Mouse (Mus musculus): ENCODE results near the gene Lama1.
"Not testable (repeated sequence)": the region's sequence is repeated elsewhere in the genome, so short reads cannot be mapped to it uniquely, and the experiment has no call there.

The Lama1 gene

DNA sequence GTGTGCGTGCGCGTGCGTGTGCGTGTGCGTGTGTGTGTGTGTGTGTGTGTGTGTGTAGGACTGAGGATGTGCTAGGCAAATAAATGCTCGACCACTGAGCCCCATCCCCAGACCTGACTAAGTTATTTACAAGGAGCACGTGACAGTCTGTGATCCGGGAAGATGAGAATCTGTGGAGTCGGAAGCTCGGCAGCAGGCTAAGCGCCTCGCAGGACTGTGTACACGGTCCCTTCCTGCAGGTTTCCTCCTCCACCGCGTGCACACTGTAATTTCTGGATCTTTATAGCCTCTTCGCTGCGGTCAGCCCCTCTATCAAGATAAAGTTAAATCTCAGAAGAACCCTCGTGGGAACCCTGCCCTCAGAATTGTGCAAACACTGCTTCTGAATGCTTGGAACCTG is 18.4 kb downstream of the Lama1 start:
- no peak for DNase-seq (ENCODE audit: extremely low spot score, low spot score)

DNA sequence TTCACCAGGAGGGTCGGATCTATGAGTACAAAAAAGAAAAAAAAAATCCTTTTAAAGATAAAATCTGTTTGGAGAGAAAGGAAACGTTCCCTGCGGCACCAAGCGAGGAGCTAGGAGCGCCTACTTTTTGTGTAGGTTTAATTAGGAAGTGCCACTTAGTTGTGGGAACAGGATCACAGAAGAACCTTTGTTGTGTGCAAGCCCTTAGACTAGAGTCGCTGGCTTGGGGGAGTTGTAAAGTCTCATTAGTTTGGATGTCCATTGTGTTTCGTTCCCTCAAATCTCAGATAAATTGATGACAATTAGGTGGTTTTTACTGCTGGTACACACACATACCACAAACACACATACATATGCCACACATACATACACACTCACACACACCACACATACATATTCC is 25.0 kb downstream of the Lama1 start:
- no peak for DNase-seq (ENCODE audit: extremely low spot score, low spot score)

DNA sequence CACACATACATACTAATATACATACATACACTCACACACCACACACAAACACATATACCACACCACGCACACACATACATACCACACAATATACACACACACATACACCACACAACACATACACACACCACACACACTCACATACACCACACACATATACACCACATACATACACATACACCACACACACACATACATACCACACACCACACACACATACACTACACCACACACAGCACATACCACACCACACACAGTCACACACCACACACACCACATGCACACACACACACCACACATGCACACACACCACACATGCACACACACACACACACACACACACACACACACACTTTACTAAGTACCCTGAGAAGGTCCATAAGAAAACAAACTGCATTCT is 25.5 kb downstream of the Lama1 start:
- DNase-seq (ENCODE audit: extremely low spot score, low spot score) = no peak

DNA sequence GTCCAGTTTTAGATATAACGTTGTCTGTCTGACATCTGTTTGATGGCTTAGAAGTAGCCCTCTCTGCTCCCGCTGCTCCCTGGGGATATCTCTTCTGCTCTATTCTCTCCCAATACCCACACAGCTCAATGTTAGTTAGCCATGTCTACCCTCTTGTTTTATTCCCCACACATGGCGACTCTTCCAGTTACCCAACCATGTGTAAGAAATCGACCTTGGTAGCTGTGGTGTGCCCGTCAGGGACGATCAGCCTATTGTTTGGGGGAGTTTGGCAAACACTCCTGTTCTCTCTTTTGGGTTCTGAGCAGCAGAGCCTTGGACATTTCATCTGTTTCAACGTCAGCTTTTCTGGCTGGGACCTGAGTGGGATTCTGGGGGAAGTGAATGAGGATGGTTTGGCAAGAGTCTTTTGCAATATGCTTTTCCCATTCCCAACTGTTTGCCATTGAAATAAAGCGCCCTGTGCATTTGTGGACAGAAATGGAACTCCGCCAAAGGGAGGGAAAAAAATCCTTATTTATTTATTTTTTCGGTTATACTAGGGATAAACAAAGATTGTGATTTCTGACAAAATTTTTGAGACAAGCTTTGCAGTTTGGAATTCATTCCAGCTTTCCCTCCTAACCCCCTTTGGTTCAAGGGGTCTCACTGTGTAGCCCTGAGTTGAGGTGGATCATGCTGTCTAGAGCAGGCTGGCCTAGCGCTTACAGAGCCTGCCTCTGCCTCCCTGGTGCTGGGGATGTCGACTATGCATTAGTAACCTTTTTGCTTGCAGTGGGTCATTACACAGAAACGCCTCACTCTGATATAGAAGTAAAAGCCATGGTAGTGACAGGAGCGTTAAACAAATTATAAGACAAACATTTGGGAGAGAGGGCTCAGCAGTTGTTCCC is 26.4 kb downstream of the Lama1 start:
- DNase-seq (ENCODE audit: extremely low spot score, low spot score) = no peak

- DNase-seq (ENCODE audit: extremely low spot score, low spot score) = no peak
Measured at GRCm38 (mm10) chr17:67726601-67727000, 29.5 kb downstream of the Lama1 start.

GRCm38 (mm10) chr17:67728751-67729150 is 31.7 kb downstream of the Lama1 start:
- DNase-seq (ENCODE audit: extremely low spot score, low spot score) = no peak

DNA sequence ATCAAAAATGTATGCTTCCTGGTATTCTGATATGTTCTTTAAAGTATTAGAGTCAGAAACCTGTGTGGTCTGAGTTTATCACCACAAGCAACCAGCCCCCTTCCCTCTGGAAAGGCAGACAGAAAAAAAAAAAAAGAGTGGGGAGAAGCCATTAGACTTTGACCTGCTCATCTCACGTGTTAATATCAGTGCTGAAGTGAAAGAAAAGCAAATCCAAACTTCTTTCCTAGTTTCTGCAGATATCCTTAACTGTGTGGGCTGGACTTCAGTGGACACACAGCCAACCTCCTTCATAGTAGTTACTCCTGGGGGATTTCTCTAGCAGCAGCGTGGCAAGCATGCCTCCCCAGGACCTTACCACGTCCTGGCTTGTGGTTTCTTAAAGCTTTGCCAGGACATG is 34.0 kb downstream of the Lama1 start:
- DNase-seq (ENCODE audit: extremely low spot score, low spot score) = no peak

DNA sequence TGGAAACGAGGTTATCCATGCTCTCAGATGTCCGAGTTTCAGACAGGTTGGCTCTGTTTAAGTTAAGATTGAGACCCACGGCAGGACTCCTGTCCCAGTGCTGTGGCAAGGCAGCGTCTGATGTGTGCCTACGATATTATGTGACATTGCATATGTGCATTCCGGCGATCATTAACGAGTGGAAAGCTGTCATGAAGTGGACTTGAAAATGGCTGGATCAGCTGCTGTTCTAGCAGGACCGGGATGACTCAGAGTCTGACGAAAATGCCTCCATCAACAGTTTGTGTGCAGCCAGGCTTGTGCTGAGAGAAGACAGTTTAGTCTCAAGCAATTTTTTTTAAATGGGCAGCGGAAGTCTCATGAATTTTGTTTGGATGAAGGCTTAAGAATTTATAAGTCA is 34.9 kb downstream of the Lama1 start:
- no peak for DNase-seq (ENCODE audit: extremely low spot score, low spot score)

DNA sequence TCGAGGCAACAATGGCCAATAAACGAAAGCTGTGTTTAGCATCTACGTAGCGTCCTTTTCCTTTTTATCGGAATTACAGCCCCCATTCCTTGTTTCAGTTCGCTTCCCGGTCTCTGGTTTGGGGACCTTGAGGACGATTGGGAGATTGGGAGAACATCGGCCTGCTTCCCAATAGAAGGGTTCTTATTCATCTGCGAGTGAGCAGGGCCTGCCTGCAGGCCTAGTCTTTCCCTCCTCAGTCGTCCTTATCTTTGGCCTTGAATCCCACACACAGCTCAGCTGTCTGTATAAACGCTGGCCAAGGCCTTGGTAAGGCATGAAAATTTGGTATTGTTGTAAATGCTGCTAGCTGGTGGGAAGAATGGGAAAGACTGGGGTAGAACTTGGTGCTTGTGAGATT is 36.5 kb downstream of the Lama1 start:
- DNase-seq (ENCODE audit: extremely low spot score, low spot score) = no peak

- no peak for DNase-seq (ENCODE audit: extremely low spot score, low spot score)
Measured at GRCm38 (mm10) chr17:67735722-67736121, 38.7 kb downstream of the Lama1 start.

DNA sequence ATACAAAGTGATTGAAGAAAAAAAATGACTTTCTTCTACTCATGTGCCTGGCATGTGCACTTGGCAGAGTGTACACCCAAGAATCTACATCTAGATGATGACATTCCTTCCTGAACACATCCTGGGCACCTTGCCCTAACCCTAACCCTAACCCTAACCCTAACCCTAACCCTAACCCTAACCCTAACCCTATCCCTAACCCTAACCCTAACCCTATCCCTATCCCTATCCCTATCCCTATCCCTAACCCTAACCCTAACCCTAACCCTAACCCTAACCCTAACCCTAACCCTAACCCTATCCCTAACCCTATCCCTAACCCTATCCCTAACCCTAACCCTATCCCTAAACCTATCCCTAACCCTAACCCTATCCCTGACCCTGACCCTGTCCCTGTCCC is 44.2 kb downstream of the Lama1 start:
- DNase-seq (ENCODE audit: extremely low spot score, low spot score) = not testable (repeated sequence)

DNA sequence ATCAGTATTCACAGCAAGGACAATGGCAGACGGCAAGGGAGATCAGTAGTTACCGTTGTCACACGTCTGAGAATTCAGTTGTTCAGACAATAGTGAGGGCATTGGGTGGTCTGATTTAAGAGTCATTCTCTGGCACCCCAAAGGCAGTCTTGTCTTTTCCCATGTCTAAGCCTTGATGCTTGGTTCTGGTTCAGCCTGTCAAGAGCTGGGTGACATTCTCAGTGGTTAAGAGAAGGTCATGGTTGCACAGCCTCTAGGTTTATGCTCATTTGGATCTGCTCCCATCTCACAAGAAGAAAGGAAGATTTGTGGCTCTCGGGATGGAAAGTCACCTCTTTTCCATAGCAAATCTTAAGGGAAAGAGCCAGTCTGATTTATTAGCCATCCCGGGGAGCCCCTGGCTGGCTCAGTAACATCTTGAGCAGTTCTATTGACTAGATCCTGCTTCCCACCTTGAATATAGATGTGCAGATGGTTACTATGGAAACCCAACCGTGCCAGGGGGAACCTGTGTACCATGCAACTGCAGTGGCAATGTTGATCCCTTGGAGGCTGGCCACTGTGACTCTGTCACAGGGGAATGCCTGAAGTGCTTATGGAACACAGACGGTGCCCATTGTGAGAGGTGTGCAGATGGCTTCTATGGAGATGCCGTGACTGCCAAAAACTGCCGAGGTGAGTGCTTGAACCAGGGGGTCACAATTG is 67.3 kb downstream of the Lama1 start:
- no peak for DNase-seq (ENCODE audit: extremely low spot score, low spot score)

DNA sequence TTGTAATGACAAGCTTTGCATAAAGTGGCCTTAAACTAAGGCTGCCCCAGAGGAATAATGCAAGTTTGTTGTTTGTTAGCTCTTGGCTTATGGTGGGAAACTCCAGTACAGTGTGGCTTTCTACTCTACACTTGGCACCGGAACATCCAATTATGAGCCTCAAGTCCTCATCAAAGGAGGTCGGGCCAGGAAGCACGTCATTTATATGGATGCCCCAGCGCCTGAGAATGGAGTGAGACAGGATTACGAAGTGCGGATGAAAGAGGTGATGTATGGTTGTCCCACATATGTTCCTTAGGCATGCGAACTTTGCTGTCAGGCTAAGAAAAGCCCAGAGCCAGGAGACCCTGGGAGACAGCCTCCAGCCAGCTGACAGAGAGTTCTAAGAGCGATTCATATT is 76.5 kb downstream of the Lama1 start:
- no peak for DNase-seq (ENCODE audit: extremely low spot score, low spot score)

- DNase-seq (ENCODE audit: extremely low spot score, low spot score) = no peak
Measured at GRCm38 (mm10) chr17:67776764-67777163, 79.7 kb downstream of the Lama1 start.

GRCm38 (mm10) chr17:67779812-67780211 is 82.8 kb downstream of the Lama1 start:
- peak; percentile 39 for DNase-seq (ENCODE audit: extremely low spot score, low spot score)

DNA sequence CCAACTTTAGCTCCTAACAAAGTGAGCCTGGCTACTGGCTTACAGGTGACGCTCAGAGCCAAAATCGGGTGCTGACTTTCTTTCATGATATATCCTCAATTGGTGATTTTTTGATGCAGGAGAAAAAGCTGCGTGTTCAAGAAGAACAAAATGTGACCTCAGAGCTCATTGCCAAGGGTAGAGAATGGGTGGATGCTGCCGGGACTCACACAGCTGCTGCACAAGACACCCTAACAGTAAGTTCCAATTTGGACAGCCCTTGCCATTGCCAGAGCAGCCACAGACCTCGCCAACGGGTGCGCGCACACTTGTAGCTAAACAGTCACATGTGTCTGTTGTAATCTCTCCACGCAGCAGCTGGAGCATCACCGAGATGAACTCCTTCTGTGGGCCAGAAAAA is 94.0 kb downstream of the Lama1 start:
- DNase-seq (ENCODE audit: extremely low spot score, low spot score) = no peak

- no peak for DNase-seq (ENCODE audit: extremely low spot score, low spot score)
Measured at GRCm38 (mm10) chr17:67809171-67809570, 112.1 kb downstream of the Lama1 start.

DNA sequence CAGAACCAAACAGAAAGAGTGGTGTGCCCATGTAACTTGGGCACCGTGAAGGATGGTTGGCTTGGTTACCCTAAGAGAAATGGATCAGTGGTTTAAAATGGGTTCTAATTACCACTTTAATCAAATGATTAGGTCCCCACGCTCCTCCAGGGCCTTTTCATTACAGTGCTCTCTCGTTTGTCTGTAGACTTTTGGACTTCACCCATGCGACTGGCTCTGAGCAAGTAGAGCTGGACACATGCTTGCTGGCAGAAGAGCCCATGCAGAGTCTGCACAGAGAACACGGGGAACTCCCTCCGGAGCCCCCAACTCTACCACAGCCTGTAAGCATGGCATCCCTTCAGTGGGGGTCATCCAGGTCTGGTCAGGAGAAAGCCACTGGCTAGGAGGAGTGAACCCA is 116.6 kb downstream of the Lama1 start:
- no peak for DNase-seq (ENCODE audit: extremely low spot score, low spot score)

- no peak for DNase-seq (ENCODE audit: extremely low spot score, low spot score)
Measured at GRCm38 (mm10) chr17:67815720-67816119, 118.7 kb downstream of the Lama1 start.

- no peak for DNase-seq (ENCODE audit: extremely low spot score, low spot score)
Measured at GRCm38 (mm10) chr17:67816916-67817315, 119.9 kb downstream of the Lama1 start.

DNA sequence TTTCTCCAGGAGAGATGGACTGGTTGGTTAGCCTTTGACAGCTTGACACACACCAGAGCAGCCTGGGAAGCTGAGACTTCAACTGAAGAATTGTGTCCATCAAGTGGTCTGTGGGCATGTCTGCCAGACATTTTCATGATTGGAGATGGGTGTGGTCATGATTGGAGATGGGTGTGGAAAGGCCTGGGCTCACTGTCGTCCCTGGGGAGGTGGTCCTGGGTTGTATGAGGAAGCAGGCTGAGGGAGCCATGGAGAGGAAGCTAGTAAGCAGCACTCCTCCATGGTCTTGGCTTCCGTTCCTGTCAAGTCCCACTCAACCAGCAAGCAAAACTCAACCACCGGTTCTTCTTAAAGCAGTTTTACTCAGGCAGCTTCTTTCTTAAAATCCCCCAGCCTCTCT is 130.4 kb downstream of the Lama1 start:
- DNase-seq (ENCODE audit: extremely low spot score, low spot score) = no peak

DNA sequence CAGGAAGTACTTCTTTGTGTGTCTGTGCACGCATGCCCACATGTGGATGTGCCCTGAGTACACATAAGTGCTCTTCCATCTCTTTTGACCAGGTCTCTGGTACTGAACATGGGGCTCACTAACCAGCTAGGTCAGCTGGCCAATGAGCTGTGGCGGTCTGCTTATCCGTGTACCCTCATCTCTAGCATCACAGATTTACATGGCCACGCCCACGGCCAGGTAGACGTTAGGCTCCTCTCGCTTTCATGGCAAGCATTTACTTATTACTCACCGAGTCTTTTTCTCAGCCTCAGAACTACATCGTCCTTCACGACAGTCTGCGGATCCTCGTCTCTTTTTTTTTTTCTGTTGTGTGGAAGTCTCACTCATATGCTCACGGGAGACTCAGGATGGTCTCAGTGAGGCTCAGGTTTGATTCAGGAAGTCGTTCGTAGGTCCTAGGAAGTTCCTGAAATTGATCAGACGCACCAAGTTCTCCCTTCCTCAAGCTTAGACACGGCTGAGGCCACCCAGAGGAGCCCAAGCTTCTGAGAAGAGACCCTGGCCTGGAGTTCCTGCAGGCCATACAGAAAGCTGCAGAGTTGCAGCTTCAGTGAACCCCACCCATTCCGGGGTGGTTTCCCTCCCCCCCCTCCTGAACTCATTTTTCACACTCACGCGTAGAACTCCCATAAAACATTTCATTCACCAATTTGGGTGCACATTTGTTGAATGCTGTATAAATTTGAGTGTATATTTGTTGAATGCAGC is 139.3 kb downstream of the Lama1 start:
- no peak for DNase-seq (ENCODE audit: extremely low spot score, low spot score)
